Mouse (Mus musculus) brain, embryonic 14.5 days (tissue): ENCODE measurements around the gene Srgap2.

Experiments used
- CTCF ChIP-seq: fragments of 200-500 bp; IDR thresholded peaks from 2 replicates; pipeline ENCODE4 v1.5.1; 2012; ENCODE audit warnings: inconsistent platforms, mild to moderate bottlenecking, moderate library complexity, borderline replicate concordance; ENCODE audit not compliant: insufficient read depth, insufficient read length; ENCODE audit errors: extremely low read depth
- POLR2A ChIP-seq: fragments of 200-500 bp; IDR thresholded peaks from 2 replicates; pipeline ENCODE4 v1.6.1; 2012; ENCODE audit warnings: mild to moderate bottlenecking, inconsistent platforms, borderline replicate concordance; ENCODE audit not compliant: poor library complexity, insufficient read depth, insufficient read length, severe bottlenecking; ENCODE audit errors: extremely low read depth

DNA sequence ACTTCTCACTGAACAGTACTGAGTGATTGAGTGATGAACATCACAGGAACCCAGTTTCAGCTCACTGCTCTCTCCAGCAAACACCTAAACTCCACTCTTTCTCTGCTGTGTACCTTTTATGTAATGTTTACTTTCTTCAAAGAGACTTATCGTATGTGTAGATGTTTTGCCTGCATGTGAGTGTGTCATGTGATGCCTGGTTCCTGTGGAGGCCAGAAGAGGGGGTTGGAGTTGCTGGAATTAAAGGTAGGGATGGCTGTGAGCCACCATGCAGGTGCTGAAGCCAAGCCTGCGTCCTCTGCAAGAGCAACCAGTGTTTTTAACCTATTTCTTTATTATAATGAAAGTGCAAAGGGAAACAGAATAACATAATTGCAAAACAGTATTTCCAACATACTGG is 182.5 kb downstream of the Srgap2 start:
- no peak for TF ChIP-seq CTCF
- no peak for TF ChIP-seq POLR2A
